Mouse (Mus musculus): ENCODE data around the gene Aurkaip1.

Gene Aurkaip1

DNA sequence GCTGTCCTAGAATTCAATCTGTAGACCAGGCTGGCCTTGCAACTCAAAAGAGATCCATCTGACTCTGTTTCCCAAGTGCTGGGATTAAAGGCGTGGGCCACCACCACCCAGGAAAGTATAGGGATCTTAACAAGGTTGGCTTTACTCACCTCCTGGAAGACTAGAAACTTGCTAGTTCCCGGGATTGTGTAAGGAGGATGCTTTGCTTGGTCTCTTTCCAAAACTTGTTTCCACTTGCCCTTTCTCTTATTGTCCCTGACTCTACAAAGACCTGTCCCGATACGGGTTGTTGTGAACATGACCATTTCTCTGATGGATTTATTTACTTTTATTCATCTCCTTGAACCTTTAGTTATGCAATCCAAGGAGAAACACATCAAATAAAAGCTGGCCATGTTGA lies 1.2 kb upstream of the Aurkaip1 start:
- no peak for DNase-seq (ENCODE audit: low spot score in 2 of 2)

DNA sequence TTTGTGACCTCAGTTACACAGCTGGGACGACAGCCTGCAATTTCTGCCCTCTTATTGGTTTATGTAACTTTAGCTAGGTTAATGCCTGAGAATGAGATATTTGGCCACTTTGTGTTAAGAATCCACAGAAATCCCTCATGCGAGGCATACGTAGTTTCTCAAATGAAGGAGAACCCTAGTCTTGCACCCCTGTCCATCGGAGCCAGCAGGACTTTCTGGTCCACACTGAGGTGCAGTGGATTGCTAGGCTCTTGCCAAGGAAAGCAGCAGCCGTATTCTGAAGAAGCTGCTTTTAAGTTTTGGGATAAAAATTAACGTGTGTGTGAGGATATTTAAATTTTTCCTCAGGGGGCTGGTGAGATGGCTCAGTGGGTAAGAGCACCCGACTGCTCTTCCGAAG lies 476 bp upstream of the Aurkaip1 start:
- no peak for DNase-seq (ENCODE audit: low spot score in 2 of 2)

DNA sequence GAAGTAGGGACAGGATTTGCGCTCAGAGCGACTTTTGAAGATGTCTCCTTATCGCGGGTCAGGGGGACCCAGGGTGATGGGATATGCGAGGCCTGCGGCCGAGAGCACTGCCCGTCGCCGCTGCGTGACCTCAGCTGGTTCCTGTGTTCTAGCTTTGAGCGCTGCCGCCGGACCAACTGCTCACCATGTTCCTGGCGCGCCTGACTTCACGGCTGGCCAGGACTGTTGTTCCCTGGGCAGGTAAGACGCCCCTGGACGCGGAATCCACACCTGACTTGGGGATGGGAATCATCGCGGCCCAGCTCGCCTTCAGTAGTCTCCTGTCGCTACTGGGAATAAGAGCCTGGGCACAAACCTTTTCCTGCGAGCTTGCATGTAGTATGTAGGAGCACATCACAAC lies 759 bp downstream of the Aurkaip1 start:
- DNase-seq (ENCODE audit: low spot score in 2 of 2) = no peak

DNA sequence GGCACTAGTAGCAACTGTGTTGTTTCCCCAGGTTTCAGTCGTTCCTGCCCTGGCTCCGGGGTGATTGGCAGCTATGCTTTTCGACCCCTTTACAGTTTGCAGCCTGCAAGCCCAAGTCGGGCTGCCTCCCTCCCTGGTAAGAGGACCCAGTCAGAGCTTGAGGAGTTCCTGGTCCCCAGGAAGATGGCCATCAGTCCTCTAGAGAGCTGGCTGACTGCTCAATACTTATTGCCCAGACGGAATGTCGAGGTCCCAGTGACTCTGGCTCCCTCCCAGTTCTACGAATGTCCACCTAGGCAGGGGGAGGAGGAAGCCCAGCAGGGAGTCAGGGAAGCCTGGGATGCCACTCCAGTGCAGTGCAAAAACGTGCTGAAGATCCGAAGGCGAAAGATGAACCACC lies 1.2 kb downstream of the Aurkaip1 start:
- DNase-seq (ENCODE audit: low spot score in 2 of 2) = no peak

DNA sequence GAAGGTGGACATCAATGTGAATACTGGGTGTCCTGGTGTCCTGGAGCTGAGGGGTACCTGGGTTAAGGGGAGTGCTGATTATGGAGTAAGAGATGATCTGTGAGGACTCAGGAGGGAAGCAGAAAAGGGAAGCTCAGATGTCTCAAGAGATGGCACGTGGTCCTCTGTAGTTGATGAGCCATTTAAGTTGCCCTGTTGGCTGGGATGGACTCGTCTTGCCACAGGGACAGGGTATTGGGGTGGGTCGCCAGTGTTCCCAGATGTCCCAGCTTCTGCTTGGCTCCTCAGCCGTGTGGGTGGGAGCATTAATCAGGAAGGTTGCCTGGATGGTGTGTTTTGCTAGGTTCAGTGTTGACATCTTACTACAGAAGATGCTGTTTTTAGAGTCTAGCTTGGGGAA lies 2.2 kb downstream of the Aurkaip1 start:
- DNase-seq (ENCODE audit: low spot score in 2 of 2) = peak in 1 of 2 experiments; percentile 5

DNA sequence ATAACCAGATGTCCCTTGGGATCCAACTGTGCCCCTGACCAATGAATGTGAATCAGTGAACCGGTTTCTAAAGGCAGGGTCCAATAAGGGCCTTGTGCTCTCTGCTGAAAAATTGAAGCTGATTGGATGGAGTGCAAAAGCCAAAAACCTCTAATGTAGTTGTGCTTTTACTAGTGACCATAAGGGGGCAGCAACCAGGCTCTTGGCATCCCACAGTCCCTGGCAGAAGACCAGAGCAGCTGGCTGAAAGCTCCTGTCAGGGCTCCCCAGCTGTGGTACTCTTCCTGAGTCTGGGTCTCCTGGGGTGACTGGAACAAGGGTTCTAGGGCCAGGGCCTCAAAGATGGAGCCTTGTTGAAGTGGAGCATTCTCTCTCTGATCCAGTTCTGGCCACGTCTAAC lies 2.8 kb downstream of the Aurkaip1 start:
- peak; percentile 55 to 68 for DNase-seq (ENCODE audit: low spot score in 2 of 2)

DNA sequence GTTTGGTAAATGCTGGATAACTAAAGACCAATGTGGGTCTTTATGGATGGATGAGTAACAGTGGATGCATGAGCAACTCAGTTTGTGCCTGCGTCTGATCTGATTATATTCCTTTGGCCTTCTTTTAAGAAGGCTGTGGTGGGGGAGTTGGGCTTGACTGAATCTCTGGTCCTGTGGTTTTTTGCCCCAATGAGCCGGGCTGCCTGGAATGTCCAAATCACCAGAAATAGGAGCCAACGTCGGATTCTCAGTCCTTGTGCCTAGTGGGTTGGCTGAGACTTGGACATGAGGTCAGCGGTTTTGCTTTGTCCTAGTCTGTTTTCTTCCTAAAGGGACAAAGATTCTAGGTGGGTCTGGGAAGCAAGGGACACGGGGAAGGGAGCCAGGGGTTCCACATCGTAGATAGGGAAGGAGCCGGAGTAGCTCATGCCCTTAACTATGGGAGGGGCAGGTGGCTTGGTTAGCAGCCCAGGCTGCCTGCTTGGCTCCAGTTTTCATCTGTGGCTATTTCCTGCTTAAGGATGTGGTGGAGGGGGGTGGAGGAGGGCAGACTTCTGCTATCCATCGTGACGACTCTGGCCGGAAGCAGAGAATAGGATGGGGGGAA lies 6.4 kb downstream of the Aurkaip1 start:
- DNase-seq (ENCODE audit: low spot score in 2 of 2) = peak in 1 of 2 experiments; percentile 4

DNA sequence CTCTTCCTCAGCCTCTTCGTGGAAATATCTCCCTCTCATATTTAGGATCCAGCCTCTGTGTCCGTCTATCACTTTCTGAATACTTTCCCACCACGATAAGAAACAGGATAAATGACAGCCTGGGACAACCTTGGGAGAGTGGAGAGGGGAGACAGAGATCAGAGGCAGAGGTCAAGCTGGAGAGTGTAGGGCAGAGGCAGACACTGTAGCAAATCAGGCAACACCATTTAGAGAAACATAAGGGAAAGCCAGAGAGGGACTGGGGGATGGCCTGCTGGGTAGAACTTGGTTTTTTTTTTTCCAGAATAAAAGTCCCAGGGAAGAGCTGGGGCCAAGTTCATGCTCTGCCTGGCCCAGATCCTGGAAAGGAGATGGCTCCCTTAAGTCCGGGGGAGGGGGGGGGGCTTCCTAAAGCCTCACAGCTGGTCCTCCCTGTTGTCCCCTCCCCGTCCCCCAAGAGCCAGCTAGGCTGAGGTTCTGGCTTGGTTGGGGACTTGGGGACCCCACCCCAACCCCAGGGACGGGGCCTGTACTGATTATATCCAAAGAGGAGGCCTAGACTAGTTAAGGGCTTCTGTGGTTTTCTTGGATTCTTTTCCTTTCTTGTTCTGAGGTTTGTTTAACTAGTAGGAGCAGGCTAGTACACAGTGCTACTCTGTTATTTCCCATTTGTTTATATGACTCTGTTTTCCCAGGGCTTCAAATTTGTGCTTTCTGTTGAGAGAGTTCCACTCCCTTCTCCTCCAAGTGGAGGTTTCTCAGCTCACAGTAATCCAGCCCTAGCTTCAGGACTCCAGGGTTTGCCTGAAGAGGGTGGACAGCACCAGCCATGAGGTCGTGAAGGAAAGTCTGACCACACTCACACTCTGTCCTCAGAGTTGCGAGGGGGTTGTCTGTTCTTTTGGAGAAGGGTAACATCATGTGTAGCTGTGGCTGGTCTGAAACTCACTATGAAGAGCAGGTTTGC lies 7.4 kb downstream of the Aurkaip1 start:
- peak in 1 of 2 experiments; percentile 4 for DNase-seq (ENCODE audit: low spot score in 2 of 2)

DNA sequence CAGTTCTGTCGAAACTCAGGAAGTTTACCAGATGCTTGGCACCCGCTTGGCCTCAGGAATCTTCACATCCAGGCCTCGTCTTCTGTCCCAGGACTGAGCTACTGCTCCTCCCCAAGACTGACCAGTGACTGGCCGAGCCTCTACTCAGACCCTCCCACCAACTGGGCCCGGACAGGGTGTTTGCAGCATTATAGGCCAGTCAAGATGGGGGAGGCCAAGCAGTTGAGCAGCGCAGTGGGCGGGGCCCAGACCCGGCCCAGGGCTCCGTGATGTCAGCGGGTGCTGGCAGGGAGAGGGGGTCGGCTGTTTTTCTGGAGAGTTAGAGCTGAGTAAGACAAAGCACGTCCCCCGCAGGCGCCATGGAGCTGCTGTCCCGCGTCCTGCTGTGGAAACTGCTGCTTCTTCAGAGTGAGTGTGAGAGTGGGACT lies 8.4 kb downstream of the Aurkaip1 start, which contains the start of gene Mxra8:
Gene Mxra8 (plus strand): TSS at position 198 of the 428 bp plus-strand sequence.
- peak in 1 of 2 experiments; percentile 45 for DNase-seq (ENCODE audit: low spot score in 2 of 2)

DNA sequence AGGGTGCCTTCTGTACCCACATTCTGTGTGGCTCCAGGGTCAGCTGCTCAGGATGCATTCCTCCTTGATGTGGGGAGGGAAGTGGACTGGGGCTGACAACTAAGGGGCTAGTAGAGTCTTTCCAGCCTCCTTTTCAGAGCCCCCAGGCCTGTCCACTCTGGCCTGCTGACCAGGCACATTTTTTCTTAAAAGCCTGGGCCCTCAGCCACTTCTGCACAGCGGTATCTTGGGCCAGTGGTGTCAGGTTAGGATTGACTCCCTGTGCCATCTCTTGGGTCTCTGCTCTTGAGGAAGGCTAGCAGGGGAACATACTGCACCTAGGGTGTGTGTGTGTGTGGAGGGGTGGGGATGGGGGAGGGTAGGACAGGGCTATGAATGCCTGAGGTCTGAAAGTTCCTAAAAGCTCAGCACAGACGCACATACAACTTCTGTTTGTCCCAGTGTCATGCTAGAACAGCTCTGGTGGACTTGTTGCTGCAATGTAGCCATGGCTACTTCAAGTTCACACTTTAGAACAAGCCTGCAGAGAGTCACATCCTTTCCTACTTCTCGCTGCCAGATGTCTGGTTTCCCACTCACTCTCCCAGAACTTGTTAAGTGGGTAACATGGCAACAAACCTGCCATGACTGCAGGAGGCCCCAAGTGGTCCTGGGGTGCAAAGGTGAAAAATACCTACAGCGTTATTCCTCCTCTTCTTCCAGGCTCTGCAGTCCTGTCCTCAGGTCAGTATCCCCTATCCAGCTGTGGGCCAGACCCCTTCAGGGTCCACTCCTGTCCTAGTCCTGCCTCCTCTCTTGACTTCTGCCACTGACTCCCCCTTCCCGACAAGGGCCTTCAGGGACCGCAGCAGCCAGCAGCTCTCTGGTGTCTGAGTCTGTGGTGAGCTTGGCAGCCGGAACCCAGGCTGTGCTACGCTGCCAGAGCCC lies 9.3 kb downstream of the Aurkaip1 start:
- peak in 1 of 2 experiments; percentile 13 for DNase-seq (ENCODE audit: low spot score in 2 of 2)

DNA sequence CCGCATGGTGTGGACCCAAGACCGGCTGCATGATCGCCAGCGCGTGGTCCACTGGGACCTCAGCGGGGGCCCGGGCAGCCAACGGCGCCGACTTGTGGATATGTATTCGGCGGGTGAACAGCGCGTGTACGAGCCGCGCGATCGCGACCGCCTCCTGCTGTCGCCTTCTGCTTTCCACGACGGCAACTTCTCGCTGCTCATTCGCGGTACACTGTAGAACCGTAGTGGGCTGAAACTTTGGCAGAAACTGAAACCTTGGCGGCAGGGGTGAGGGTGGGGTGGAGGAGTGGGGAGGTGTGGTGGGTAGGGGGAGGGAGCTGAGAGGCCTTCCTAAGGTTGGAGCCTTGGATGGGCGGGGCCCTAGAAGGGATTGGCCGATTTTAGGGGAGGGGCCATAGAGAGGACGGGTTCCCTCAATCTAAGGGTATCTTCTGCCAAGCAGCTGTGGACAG lies 10.0 kb downstream of the Aurkaip1 start:
- DNase-seq (ENCODE audit: low spot score in 2 of 2) = no peak

DNA sequence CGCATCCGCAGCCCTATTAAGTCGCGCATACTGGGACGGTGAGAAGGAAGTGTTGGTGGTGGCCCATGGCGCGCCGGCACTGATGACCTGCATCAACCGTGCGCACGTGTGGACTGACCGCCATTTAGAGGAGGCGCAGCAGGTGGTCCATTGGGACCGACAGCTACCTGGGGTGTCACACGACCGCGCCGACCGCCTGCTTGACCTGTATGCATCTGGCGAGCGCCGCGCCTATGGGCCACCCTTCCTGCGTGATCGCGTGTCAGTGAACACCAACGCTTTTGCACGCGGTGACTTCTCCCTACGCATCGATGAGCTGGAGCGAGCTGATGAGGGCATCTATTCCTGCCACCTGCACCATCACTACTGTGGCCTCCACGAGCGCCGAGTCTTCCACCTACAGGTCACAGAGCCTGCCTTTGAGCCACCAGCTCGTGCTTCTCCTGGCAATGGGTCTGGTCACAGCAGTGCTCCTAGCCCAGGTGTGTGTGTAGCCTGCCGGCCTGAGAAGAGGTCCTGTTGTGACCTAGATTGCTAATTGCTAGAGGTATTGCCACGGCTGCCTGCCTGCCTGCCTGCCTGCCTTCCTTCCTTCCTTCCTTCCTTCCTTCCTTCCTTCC lies 10.7 kb downstream of the Aurkaip1 start:
- peak in 1 of 2 experiments; percentile 5 for DNase-seq (ENCODE audit: low spot score in 2 of 2)

DNA sequence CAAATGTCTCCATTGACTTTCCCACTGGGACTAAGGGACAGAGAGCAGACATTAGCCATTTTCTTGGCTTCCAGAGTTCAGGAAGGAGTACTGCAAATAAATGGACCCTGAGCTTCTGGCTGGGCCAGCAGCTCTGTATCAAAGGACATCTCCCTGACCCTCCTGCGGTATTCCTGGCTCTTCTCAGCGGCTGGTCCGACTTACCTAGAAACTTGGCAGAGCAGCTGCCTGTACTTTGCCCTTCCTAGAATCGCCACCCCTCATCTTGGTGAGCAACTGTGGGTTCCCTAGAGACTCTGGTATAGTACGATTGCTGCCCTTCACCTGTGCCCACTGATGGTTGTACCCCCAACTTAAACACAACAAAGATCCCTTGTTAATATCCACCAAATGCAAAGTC lies 12.2 kb downstream of the Aurkaip1 start:
- DNase-seq (ENCODE audit: low spot score in 2 of 2) = no peak

DNA sequence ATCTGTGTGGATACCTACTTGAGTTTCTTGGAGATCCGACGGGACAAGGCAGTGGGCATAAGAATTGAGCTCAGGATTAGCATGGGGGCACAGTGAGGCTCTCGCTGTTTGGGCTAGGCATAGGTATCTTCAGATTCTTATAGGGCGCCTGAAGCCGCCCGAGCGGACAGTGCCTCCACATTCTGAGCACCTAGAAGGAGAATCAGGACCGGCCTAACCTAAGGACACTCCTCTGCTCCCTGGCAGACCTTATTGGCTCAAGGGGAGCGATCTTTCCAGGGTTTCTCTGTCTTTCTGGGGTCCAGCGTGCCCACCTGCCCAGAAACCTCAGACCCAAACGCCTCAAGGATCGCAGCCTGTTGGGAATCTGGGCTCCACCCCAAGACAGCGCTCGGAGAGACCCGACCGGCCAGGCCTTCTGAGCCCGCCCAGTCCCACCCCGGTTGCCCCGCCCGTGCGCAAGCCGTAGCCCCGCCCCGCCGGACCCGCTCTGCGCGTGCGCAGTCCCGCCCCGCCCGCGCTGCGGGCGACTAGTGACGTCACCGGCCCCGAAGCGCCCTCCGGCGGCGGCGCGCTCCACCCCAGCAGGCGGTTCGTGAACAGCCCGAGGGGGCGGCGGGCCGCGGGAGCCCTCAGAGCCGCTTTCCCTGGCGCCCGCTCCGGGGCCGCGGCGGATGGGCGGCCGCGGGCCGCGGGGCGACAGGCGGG lies 16.0 kb downstream of the Aurkaip1 start, which contains the start of gene Dvl1:
Gene Dvl1 (plus strand): TSS at position 532 of the 708 bp plus-strand sequence.
- DNase-seq (ENCODE audit: low spot score in 2 of 2) = peak; percentile 78 to 92

DNA sequence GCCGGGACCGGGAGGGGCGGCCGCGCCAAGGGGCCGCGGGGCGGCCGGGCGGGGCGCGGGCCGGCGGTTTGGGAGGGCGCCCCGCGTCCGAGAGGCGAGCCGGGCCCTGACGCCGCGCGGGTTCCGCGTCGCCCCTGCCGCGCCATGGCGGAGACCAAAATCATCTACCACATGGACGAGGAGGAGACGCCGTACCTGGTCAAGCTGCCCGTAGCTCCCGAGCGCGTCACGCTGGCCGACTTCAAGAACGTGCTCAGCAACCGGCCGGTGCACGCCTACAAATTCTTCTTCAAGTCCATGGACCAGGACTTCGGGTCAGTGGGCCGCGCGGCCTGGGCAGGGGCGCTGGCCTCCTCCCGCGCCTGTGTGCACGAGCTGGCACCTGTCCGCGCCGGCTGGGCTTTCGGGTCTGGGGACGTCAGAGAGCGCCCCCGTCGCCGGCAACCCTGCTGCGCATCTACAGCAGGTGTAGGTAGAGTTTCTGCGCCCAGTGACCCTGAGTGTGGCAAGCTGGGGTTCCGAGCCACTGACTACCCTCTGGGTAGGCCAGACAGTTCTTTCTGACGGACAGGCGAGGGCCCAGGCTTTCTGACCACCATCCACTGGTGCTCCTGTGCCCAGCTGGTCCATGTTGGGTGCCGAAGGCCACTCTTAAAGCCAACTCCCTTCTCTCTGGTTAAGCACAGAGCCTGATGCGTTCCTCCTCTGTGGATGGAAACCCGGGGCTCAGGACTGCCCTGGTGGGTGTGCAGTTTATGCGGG lies 16.7 kb downstream of the Aurkaip1 start:
- no peak for DNase-seq (ENCODE audit: low spot score in 2 of 2)

DNA sequence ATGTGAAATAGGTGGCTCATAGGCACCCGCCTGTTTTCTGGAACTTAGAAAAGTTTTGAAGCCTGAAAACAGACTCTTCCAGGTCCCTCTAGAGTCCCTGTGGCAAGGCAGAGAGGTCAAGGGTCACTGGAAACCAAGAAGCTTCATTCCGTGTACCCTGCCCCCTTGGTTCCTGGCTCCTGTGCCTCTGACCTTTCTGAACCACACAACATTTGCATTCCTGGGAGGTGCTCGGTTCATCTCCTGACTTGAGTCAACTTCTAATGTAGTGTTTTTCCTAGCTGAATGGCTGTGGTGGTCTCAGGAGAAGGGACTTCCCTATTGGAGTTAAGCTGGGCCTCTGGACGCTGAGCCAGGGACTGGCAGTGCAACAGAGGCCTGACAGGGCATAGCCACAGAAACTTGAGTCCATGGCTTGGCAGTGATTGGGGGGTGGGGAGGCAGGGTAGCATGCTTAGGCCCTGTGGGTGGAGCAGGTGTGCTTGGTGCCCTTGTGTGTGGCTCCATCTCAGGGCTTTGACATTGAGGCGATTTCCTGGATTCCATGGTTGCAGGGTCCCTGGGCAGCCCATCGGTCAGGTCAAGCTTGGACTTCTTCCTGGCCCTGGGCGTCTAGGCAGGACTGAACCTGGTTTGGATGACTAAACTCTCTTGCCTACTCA lies 17.5 kb downstream of the Aurkaip1 start:
- no peak for DNase-seq (ENCODE audit: low spot score in 2 of 2)

DNA sequence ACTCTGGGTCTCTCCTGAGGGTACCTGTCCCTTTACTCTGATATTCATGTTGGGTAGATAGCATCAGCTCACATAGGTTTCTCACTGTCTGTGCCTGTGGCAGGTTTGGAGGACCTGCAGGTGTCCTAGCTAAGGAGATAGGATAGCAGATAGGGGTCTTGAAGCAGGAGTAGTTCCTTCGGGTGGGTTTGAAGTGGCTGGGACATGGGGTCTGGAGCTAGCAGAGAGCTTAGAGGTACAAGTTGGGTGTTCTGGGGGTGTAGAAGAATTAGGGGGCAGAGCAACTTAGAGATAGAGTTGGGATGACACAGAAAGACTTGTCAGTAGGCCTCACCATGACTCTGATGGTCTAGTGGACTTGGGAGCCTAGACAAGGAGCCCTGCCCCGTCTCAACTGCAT lies 18.3 kb downstream of the Aurkaip1 start:
- DNase-seq (ENCODE audit: low spot score in 2 of 2) = no peak

DNA sequence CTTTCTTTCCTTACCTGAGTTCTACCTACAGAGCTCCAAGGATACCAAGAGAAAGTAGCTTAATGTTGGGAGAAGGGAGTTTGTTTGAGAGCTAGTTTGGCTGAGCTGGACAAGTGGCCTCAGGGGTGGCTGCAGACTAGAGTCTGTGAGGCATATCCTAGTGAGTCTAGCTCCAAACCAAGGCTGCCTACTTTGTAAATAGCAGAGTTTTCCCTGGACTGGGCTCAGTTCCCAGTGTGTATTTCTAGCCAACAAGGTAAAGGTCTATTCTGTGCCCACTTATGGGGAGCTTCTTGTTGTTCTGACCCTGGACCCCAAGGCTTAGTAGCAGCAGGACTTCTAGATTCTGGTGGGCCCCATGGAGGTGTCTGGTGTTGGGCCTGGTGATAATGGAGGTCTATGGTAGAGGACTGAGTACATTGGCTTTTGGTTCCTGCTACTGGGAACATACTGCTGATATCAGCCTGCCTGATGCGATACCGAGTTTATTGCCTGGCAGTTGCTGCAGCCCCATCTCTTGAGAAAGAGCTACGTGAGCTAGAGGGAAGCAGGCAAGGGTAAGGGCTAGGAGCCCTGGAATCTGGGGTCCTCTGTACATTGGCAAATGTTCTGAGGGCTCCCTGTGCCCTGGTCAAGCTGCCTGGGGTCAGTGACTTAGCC lies 18.9 kb downstream of the Aurkaip1 start:
- no peak for DNase-seq (ENCODE audit: low spot score in 2 of 2)

DNA sequence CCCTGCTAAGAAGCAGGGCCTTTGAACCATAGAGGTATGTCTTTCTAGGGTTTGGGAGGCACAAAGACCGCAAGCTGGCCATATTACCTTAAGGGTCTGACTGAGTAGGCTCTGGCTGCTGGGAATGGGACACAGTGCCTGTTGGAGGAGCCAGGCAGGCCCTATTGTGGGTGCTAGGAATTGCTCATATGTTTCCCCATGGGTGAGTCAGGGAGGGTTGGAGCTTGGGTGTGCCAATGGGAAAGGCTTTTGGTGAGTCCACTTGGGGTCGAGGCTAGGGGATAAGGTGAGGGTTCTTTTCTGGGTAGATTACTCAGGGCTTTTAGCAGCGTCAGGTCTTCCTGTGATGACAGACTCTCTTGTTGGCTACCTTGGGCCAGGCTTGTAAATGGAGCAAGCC lies 20.3 kb downstream of the Aurkaip1 start:
- no peak for DNase-seq (ENCODE audit: low spot score in 2 of 2)
